Mouse (Mus musculus): ENCODE measurements around the gene Gpc4.

GRCm38 (mm10) chrX:52145563-52145962, 19.5 kb downstream of the Gpc4 start:
- TF ChIP-seq CTCF (IDR thresholded peaks at IDR 0.05; ENCODE audit: extremely low read depth, insufficient read depth, low read length) (no peak), POLR2A (IDR thresholded peaks at IDR 0.05; ENCODE audit: extremely low read depth, insufficient read depth, low read length) (no peak)
